Mouse (Mus musculus) T-helper 1 cell (primary cell): ENCODE measurements around the gene Snu13.

Source experiments
- in situ Hi-C: fragments of 300-600 bp; cut with MboI, MseI; formaldehyde crosslinking; loops from one replicate; pipeline ENCODE4 v1.15.1; 2025; ENCODE audit warnings: high pct_unique_total_duplicates

Snu13 gene

GRCm38 (mm10) chr15:82047080-82047883 lies at the start of gene Snu13:
Gene Snu13 (minus strand): TSS chr15:82047598.
- in situ Hi-C loops: no loop called here

GRCm38 (mm10) chr15:82091061-82091460 lies 43.7 kb upstream of the Snu13 start:
- in situ Hi-C loops: no loop called here

- in situ Hi-C loops: no loop called here
Observed at GRCm38 (mm10) chr15:82087266-82087665, 39.9 kb upstream of the Snu13 start.

GRCm38 (mm10) chr15:82086131-82086530 lies 38.7 kb upstream of the Snu13 start:
- in situ Hi-C loops: no loop called here

GRCm38 (mm10) chr15:82085606-82086005 lies 38.2 kb upstream of the Snu13 start:
- in situ Hi-C loops: no loop called here

- in situ Hi-C loops: no loop called here
Observed at GRCm38 (mm10) chr15:82081161-82081560, 33.8 kb upstream of the Snu13 start.

GRCm38 (mm10) chr15:82079883-82080282 lies 32.5 kb upstream of the Snu13 start:
- in situ Hi-C loops: no loop called here

GRCm38 (mm10) chr15:82073490-82073889 lies 26.1 kb upstream of the Snu13 start:
- in situ Hi-C loops: no loop called here

- in situ Hi-C loops: no loop called here
Observed at GRCm38 (mm10) chr15:82071816-82072469, 24.5 kb upstream of the Snu13 start.

GRCm38 (mm10) chr15:82069898-82070297 lies 22.5 kb upstream of the Snu13 start, which contains the start of gene Mei1:
Gene Mei1 (plus strand): TSS chr15:82069996.
- in situ Hi-C loops: loop anchor here (10.0 kb wide), 1 partner anchor 165 kb away; no protein-coding TSS in a partner anchor

GRCm38 (mm10) chr15:82065511-82065910 lies 18.1 kb upstream of the Snu13 start:
- in situ Hi-C loops: loop anchor here (10.0 kb wide), 1 partner anchor 169 kb away; no protein-coding TSS in a partner anchor

GRCm38 (mm10) chr15:82063909-82064308 lies 16.5 kb upstream of the Snu13 start:
- in situ Hi-C loops: loop anchor here (10.0 kb wide), 1 partner anchor 171 kb away; no protein-coding TSS in a partner anchor

GRCm38 (mm10) chr15:82058719-82059201 lies 11.4 kb upstream of the Snu13 start, which contains the start of gene 4930407I10Rik:
Gene 4930407I10Rik (plus strand): TSS chr15:82059151.
- in situ Hi-C loops: no loop called here

- in situ Hi-C loops: no loop called here
Observed at GRCm38 (mm10) chr15:82052544-82052943, 5.1 kb upstream of the Snu13 start.

GRCm38 (mm10) chr15:82046246-82046891 lies 1.0 kb downstream of the Snu13 start:
- in situ Hi-C loops: no loop called here

- in situ Hi-C loops: no loop called here
Observed at GRCm38 (mm10) chr15:82044166-82044784, 3.1 kb downstream of the Snu13 start.

- in situ Hi-C loops: no loop called here
Observed at GRCm38 (mm10) chr15:82040650-82041049, 6.7 kb downstream of the Snu13 start.

- in situ Hi-C loops: no loop called here
Observed at GRCm38 (mm10) chr15:82035904-82036689, 11.3 kb downstream of the Snu13 start.

GRCm38 (mm10) chr15:82033762-82034161 lies 13.6 kb downstream of the Snu13 start, which contains the start of gene Desi1:
Gene Desi1 (minus strand): TSS chr15:82033862.
- in situ Hi-C loops: no loop called here

- in situ Hi-C loops: no loop called here
Observed at GRCm38 (mm10) chr15:82032386-82032785, 15.0 kb downstream of the Snu13 start.
